Comparison of ENCODE assay signal across 25 mouse cellular contexts in genomic region chr2:30056736-30057135, GRCm38 (mm10). TPM values are rescaled to one million over a fixed set of nuclear protein-coding genes. Genes with fewer than 3 reads are reported as not detected.
A peak's percentile ranks its signal among the peaks of the same experiment; 100 is the strongest.
DNase-seq lines count a peak whose midpoint lies in the region; ATAC-seq and TF ChIP-seq lines count a peak whose summit lies in the region.
"Had no signal": no experiment of that assay in that cellular context is flagged by ENCODE, and none has a peak within 500 bp of the region (broad histone marks: within the 10 kb centered on the region; RNA-seq: fewer than 3 reads in every experiment).

No protein-coding gene starts in this region.

- no peak for ATAC-seq in midbrain, embryonic 13.5 days
- no peak for ATAC-seq in intestine, postnatal 0 days
- ATAC-seq: forebrain, embryonic 14.5 days; forebrain, postnatal 0 days; inflammation-experienced regulatory T-cells, adult 6 months had no signal

- WGBS in midbrain, embryonic 13.5 days = 83% methylated on average over 3 of the region's 3 CpGs
- 77% methylated on average over 3 of the region's 3 CpGs for WGBS in intestine, postnatal 0 days

- peak overlapping the region; percentile 59; the same call in 1 of the 2 replicates for H3K27ac ChIP-seq in testis, adult 2 months (ENCODE audit: control insufficient read depth, insufficient read depth, low read depth, low read length)
- no peak overlapping the region for H3K27ac ChIP-seq in midbrain, embryonic 13.5 days
- H3K27ac ChIP-seq in intestine, postnatal 0 days (ENCODE audit: low read depth, low read length) = no peak overlapping the region
- H3K27ac ChIP-seq: embryonic facial prominence, embryonic 12.5 days; embryonic facial prominence, embryonic 15.5 days; heart, adult 2 months; heart, embryonic 10.5 days; heart, embryonic 13.5 days; hindbrain, embryonic 14.5 days; hindbrain, postnatal 0 days had no signal

- DNase-seq in adrenal gland, adult (ENCODE audit: inconsistent age in 2 of 2, low spot score in 1 of 2) = peak; percentile 55 to 83
- no peak for DNase-seq in adrenal gland, postnatal 4 days (ENCODE audit: low spot score in 2 of 2)
- no peak for DNase-seq in testis, postnatal 10 days (ENCODE audit: low spot score)
- peak; percentile 47 for DNase-seq in adrenal gland, postnatal 10 days
- no peak for DNase-seq in frontal cortex, postnatal 25 days (ENCODE audit: low spot score in 2 of 2)
- DNase-seq: cerebellum, adult 2 months; cerebellum, adult 9-11 months; cerebellum, postnatal 25 days; forebrain, postnatal 0 days; gastrocnemius, postnatal 10 days; gastrocnemius, postnatal 36 days; heart, adult 2 months; heart, postnatal 14 days; heart, postnatal 4 days had no signal

- peak overlapping the region; percentile 49; the same call in 1 of the 2 replicates for H3K4me3 ChIP-seq in testis, adult 2 months (ENCODE audit: control insufficient read depth, low read depth, low read length)
- H3K4me3 ChIP-seq in midbrain, embryonic 13.5 days (replicated peaks) = no peak overlapping the region
- H3K4me3 ChIP-seq in intestine, postnatal 0 days (ENCODE audit: low read depth, low read length) = no peak overlapping the region
- H3K4me3 ChIP-seq: embryonic facial prominence, embryonic 12.5 days; embryonic facial prominence, embryonic 15.5 days; heart, adult 2 months; heart, embryonic 10.5 days; heart, embryonic 13.5 days had no signal

- no peak for TF ChIP-seq CTCF in testis, adult 2 months (IDR thresholded peaks at IDR 0.05; ENCODE audit: control insufficient read depth, insufficient read depth, insufficient replicate concordance, low read depth, low read length)
- no peak for TF ChIP-seq CTCF in intestine, postnatal 0 days (IDR thresholded peaks at IDR 0.05; ENCODE audit: low read depth)

- H3K9ac ChIP-seq in midbrain, embryonic 13.5 days (replicated peaks) = no peak overlapping the region
- H3K9ac ChIP-seq in intestine, postnatal 0 days (ENCODE audit: low read depth, low read length) = no peak overlapping the region
- H3K9ac ChIP-seq: embryonic facial prominence, embryonic 12.5 days; embryonic facial prominence, embryonic 15.5 days; forebrain, postnatal 0 days; heart, embryonic 13.5 days; hindbrain, embryonic 14.5 days had no signal

- no peaks in the 10 kb centered on the region for H3K9me3 ChIP-seq in midbrain, embryonic 13.5 days
- H3K9me3 ChIP-seq in intestine, postnatal 0 days (ENCODE audit: control insufficient read depth) = no peaks in the 10 kb centered on the region
- H3K9me3 ChIP-seq: embryonic facial prominence, embryonic 12.5 days; embryonic facial prominence, embryonic 15.5 days; heart, embryonic 10.5 days; heart, embryonic 13.5 days had no signal

- TF ChIP-seq POLR2A in testis, adult 2 months (IDR thresholded peaks at IDR 0.05; ENCODE audit: control insufficient read depth, low read depth, low read length) = no peak

- no peaks in the 10 kb centered on the region for H3K36me3 ChIP-seq in testis, adult 2 months (ENCODE audit: control insufficient read depth, insufficient read depth, low read length)
- H3K36me3 ChIP-seq in midbrain, embryonic 13.5 days = no peaks in the 10 kb centered on the region
- H3K36me3 ChIP-seq in intestine, postnatal 0 days (ENCODE audit: control insufficient read depth, insufficient read depth) = no peaks in the 10 kb centered on the region
- H3K36me3 ChIP-seq: embryonic facial prominence, embryonic 12.5 days; embryonic facial prominence, embryonic 15.5 days; heart, embryonic 10.5 days; heart, embryonic 13.5 days had no signal

- peaks cover 18% of the 10 kb centered on the region for H3K4me1 ChIP-seq in testis, adult 2 months (ENCODE audit: control insufficient read depth, insufficient read depth, low read length)
- peaks cover 5% of the 10 kb centered on the region for H3K4me1 ChIP-seq in midbrain, embryonic 13.5 days (replicated peaks)
- H3K4me1 ChIP-seq in intestine, postnatal 0 days (replicated peaks; ENCODE audit: control insufficient read depth, insufficient read depth, low read length) = no peaks in the 10 kb centered on the region

- no peak overlapping the region for H3K4me2 ChIP-seq in midbrain, embryonic 13.5 days (replicated peaks)
- no peak overlapping the region for H3K4me2 ChIP-seq in intestine, postnatal 0 days (replicated peaks; ENCODE audit: low read depth)
- H3K4me2 ChIP-seq: embryonic facial prominence, embryonic 12.5 days; embryonic facial prominence, embryonic 15.5 days; heart, embryonic 13.5 days; hindbrain, embryonic 14.5 days had no signal

- no peaks in the 10 kb centered on the region for H3K27me3 ChIP-seq in testis, adult 2 months (ENCODE audit: control insufficient read depth, insufficient read depth, low read length)
- 0 out of 2 replicates have a peak, but pooled peaks cover 5% of the 10 kb centered on the region for H3K27me3 ChIP-seq in midbrain, embryonic 13.5 days
- no peaks in the 10 kb centered on the region for H3K27me3 ChIP-seq in intestine, postnatal 0 days (replicated peaks; ENCODE audit: control insufficient read depth, insufficient read depth, low read length)
- H3K27me3 ChIP-seq: embryonic facial prominence, embryonic 12.5 days had no signal

RNA-seq across cellular contexts. Expression of gene Set, which starts 0.4 kb away (rescaled TPM):
- total RNA-seq in adrenal gland, postnatal 4 days (2021) = 100 to 1,000 TPM; 326 to 328 TPM
- 32.7 and 38.9 TPM in 2 replicates for polyA plus RNA-seq in testis, adult 2 months (2012; rRNA removed)
- total RNA-seq in adrenal gland, postnatal 10 days (2021) = 100 to 1,000 TPM; 216 to 221 TPM
- polyA plus RNA-seq in midbrain, embryonic 13.5 days (2015; fragmentation: Nextera tagmentation; extraction: Ambion mirVana) = 448 and 482 TPM in 2 replicates
- polyA plus RNA-seq in intestine, postnatal 0 days (2015; fragmentation: Nextera tagmentation; extraction: Ambion mirVana) = 174 and 180 TPM in 2 replicates

RNA-seq across cellular contexts. Expression of gene Wdr34, which starts 8.1 kb away (rescaled TPM):
- total RNA-seq in adrenal gland, postnatal 4 days (2021) = 10 to 100 TPM; 35.9 to 39.2 TPM
- 77.0 and 84.3 TPM in 2 replicates for polyA plus RNA-seq in testis, adult 2 months (2012; rRNA removed)
- total RNA-seq in adrenal gland, postnatal 10 days (2021) = 10 to 100 TPM; 20.1 to 24.4 TPM
- 59.6 and 62.3 TPM in 2 replicates for polyA plus RNA-seq in midbrain, embryonic 13.5 days (2015; fragmentation: Nextera tagmentation; extraction: Ambion mirVana)
- polyA plus RNA-seq in intestine, postnatal 0 days (2015; fragmentation: Nextera tagmentation; extraction: Ambion mirVana) = 4.9 and 5.9 TPM in 2 replicates

RNA-seq across cellular contexts. Expression of gene Pkn3, which starts 20.7 kb away (rescaled TPM):
- 10 to 100 TPM; 11.4 to 12.4 TPM for total RNA-seq in adrenal gland, postnatal 4 days (2021)
- 5.8 and 6.0 TPM in 2 replicates for polyA plus RNA-seq in testis, adult 2 months (2012; rRNA removed)
- 10 to 100 TPM in 1 of 2 experiments, 1 to 10 TPM in 1; 6.3 to 10.1 TPM for total RNA-seq in adrenal gland, postnatal 10 days (2021)
- 2.8 and 3.8 TPM in 2 replicates for polyA plus RNA-seq in midbrain, embryonic 13.5 days (2015; fragmentation: Nextera tagmentation; extraction: Ambion mirVana)
- 2.8 and 3.4 TPM in 2 replicates for polyA plus RNA-seq in intestine, postnatal 0 days (2015; fragmentation: Nextera tagmentation; extraction: Ambion mirVana)

RNA-seq across cellular contexts. Expression of gene Zdhhc12, which starts 36.7 kb away (rescaled TPM):
- 10 to 100 TPM; 17.5 to 18.5 TPM for total RNA-seq in adrenal gland, postnatal 4 days (2021)
- 156 and 170 TPM in 2 replicates for polyA plus RNA-seq in testis, adult 2 months (2012; rRNA removed)
- 10 to 100 TPM; 14.9 to 19.0 TPM for total RNA-seq in adrenal gland, postnatal 10 days (2021)
- polyA plus RNA-seq in midbrain, embryonic 13.5 days (2015; fragmentation: Nextera tagmentation; extraction: Ambion mirVana) = 18.9 and 19.0 TPM in 2 replicates
- polyA plus RNA-seq in intestine, postnatal 0 days (2015; fragmentation: Nextera tagmentation; extraction: Ambion mirVana) = 90.9 and 91.3 TPM in 2 replicates

Comparison
In these comparisons a context has a peak if more than half of its experiments do, and no peak if none do; other contexts are left out.
1. DNase-seq: peak in adrenal gland, adult (2 of 2) and adrenal gland, postnatal 10 days (single experiment); none in adrenal gland, postnatal 4 days (0 of 2), testis, postnatal 10 days (single experiment) and frontal cortex, postnatal 25 days (0 of 2).